Mouse (Mus musculus) embryonic facial prominence, embryonic 15.5 days (tissue): ENCODE measurements around the gene Cdt1. TPM values are rescaled to one million over a fixed set of nuclear protein-coding genes. Genes with fewer than 3 reads are reported as not detected.
A peak's percentile ranks its signal among the peaks of the same experiment; 100 is the strongest.

Experiments
- ATAC-seq: fragments of 200-750 bp; cut with Nextera tagmentation; 2 replicates; pipeline ENCODE4 v1.8.0; 2017; ENCODE audit warnings: low read depth, moderate TSS enrichment; ENCODE audit not compliant: insufficient number of reproducible peaks, low FRiP score, low TSS enrichment
- H3K27ac ChIP-seq: fragments of 300-500 bp; sonication (generic); replicated peaks from 2 replicates; pipeline ENCODE4 v1.5.1; 2015; ENCODE audit warnings: mild to moderate bottlenecking, inconsistent platforms
- H3K27me3 ChIP-seq: fragments of 300-500 bp; sonication (generic); 2 replicates; pipeline ENCODE4 v1.6.1; 2015; ENCODE audit warnings: inconsistent platforms
- H3K36me3 ChIP-seq: fragments of 300-500 bp; sonication (generic); 2 replicates; pipeline ENCODE4 v1.6.1; 2015; ENCODE audit warnings: mild to moderate bottlenecking, inconsistent platforms
- H3K4me1 ChIP-seq: fragments of 300-500 bp; sonication (generic); 2 replicates; pipeline ENCODE4 v1.6.1; 2015; ENCODE audit warnings: inconsistent platforms
- H3K4me2 ChIP-seq: fragments of 300-500 bp; sonication (generic); replicated peaks from 2 replicates; pipeline ENCODE4 v1.6.1; 2015; ENCODE audit warnings: mild to moderate bottlenecking, inconsistent platforms
- H3K4me3 ChIP-seq: fragments of 300-500 bp; sonication (generic); replicated peaks from 2 replicates; pipeline ENCODE4 v1.5.1; 2015; ENCODE audit warnings: mild to moderate bottlenecking, inconsistent platforms
- H3K9ac ChIP-seq: fragments of 300-500 bp; sonication (generic); 2 replicates; pipeline ENCODE4 v1.6.1; 2015; ENCODE audit warnings: inconsistent platforms
- H3K9me3 ChIP-seq: fragments of 300-500 bp; sonication (generic); replicated peaks from 2 replicates; pipeline ENCODE4 v1.6.1; 2016; ENCODE audit warnings: inconsistent platforms
- WGBS: fragments of 180-500 bp; shearing (Covaris S2); methylation state at CpG from one replicate; pipeline ENCODE4 v1.1.7; 2015; 5-methylcytosine and 5-hydroxymethylcytosine counted together
- polyA plus RNA-seq: library from polyadenylated mRNA; unstranded; fragments of >200 nt; fragmentation: Nextera tagmentation; extraction: Ambion mirVana; gene quantifications from 2 replicates; pipeline ENCODE4 v1.2.1, GENCODE M21; 2015

Gene Cdt1
- polyA plus RNA-seq, 1 experiment from 2014 or later = 36.2 TPM

DNA sequence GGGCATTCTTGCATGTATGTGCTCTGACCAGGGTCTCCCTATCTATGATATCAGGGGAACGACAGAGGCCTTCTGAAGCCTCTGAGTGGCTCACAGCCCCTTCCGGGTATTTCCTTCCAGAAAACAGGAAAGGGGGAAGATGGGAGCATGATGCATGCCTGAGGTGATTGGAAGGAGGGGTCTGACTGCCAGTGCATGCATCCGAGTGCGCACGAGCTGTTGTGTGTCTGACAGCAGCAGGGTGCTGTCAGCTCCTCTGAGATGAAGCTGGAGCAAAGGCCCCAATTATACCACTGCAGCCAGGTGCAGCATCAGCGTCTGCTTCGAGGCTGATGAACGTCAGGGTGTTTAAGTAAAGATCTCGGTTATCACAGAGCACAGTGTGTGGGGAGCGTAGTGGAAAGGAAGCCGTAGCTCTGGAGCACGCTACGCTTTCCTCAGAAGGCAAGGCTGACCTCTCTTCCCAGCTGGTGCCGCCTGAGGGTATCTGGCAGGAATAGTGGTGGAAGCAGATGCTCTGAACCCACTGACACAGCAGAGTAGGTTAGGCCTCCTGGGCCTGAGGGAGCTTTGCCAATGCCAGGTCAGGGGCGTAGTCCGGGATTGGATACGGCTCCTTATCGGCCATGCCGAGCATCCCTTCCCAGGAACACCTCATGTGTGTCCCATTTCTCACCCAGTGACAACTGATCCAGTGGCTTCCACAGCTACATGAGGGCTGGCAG is 26.1 kb downstream of the Cdt1 start:
- Histone ChIP-seq H3K27me3 (no peaks in the 10 kb centered on the region), H3K9ac (no peak overlapping the region)
- WGBS = 69% methylated on average over 19 of the region's 19 CpGs

DNA sequence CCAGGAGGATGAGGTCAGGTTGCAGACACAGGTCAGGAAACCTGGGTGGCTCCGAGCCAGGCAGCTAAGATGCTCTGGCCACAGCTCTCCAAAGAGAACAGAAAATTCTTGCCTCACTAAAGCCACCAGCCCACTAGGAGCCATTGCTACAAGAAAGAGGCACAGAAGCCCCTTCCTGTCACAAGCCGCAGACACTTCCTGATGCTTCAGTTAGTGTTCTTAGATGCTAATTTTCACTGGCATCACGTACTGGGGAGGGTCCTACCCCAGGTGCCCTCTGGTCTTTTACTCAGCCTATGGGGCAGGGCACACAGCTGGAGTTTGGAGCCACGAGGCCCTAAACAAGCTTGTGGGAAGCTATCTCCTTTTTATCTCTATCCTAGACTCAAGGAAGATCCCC is 28.2 kb downstream of the Cdt1 start:
- Histone ChIP-seq H3K9ac (no peak overlapping the region), H3K9me3 (no peaks in the 10 kb centered on the region), H3K27me3 (no peaks in the 10 kb centered on the region), H3K27ac (no peak overlapping the region), H3K36me3 (no peaks in the 10 kb centered on the region), H3K4me3 (no peak overlapping the region), H3K4me1 (no peaks in the 10 kb centered on the region), H3K4me2 (no peak overlapping the region)
- WGBS = 43% methylated on average over 4 of the region's 4 CpGs
- ATAC-seq = no peak

More for the DNA sequence above, 26.1 kb downstream of the Cdt1 start:
- Histone ChIP-seq H3K4me2 (no peak overlapping the region), H3K4me3 (no peak overlapping the region), H3K4me1 (no peaks in the 10 kb centered on the region), H3K9me3 (no peaks in the 10 kb centered on the region), H3K36me3 (no peaks in the 10 kb centered on the region), H3K27ac (no peak overlapping the region)
- no peak for ATAC-seq

DNA sequence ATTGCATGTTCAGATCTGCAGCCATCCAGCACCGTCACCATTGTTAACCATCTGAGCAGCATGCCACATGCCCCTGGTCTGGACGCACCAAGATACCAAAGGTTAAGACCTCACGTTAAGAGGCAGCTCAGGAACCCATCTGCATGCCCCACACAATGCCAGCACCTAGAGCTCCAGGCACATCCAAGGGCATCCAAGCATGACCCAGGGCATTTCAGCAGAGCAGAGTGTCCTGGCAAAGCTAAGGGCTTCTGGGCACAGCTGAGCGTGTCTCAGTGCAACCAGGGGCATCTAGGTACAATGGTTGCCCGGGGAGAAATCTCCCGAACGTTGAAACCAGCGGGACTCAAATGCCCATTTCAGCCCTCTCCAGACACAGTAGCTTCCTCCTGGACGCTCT is 32.9 kb downstream of the Cdt1 start:
- Histone ChIP-seq H3K9ac (no peak overlapping the region), H3K9me3 (no peaks in the 10 kb centered on the region), H3K4me3 (no peak overlapping the region), H3K36me3 (peaks cover 7% of the 10 kb centered on the region; the same call in 1 of the 2 replicates), H3K27me3 (no peaks in the 10 kb centered on the region), H3K4me1 (no peaks in the 10 kb centered on the region), H3K4me2 (no peak overlapping the region), H3K27ac (no peak overlapping the region)
- ATAC-seq = no peak
- 89% methylated on average over 9 of the region's 9 CpGs for WGBS

DNA sequence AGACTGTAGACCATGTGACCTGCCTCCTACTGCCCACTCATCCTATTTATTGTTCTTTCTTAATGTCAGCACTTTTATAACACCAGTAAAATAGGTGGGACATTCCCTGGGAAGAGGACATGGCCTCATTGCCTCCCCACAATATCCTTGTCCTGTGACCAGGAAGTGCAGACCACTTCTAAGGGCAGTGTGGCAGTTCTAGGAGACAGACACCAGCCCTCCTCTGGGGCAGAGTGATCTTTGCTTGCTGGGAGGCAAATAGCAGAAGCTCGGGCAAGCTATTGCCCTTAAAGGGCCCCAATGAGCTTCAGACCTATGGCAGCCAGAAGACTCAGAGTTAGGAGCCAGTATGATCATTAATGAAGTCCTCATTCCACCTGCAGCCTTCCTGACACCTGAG is 36.8 kb downstream of the Cdt1 start:
- Histone ChIP-seq H3K4me1 (no peaks in the 10 kb centered on the region), H3K36me3 (peaks cover 7% of the 10 kb centered on the region; the same call in 1 of the 2 replicates), H3K9ac (no peak overlapping the region), H3K9me3 (no peaks in the 10 kb centered on the region), H3K4me2 (no peak overlapping the region), H3K4me3 (no peak overlapping the region), H3K27ac (no peak overlapping the region), H3K27me3 (no peaks in the 10 kb centered on the region)
- 62% methylated on average over 1 of the region's 1 CpGs for WGBS
- ATAC-seq = no peak

DNA sequence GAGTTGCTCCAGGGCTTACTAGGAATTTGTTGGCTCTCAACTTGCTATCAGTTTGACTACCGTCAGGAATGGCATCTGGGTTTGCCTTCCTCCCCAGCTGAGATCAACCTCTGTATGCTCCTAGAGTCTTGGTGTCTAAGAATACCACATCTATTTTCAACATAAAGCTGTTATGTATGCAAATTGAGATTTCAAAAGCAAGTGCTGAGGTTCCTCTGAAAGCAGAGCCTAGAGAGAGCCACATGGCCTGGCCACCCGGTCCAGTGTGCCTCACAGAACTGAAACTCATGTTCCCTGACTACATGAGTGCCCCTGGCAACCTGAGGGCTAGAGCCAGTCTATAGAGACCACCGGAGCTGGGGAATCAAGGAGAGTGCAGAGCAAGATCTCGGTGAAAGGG is 37.6 kb downstream of the Cdt1 start:
- H3K9ac ChIP-seq = no peak overlapping the region

DNA sequence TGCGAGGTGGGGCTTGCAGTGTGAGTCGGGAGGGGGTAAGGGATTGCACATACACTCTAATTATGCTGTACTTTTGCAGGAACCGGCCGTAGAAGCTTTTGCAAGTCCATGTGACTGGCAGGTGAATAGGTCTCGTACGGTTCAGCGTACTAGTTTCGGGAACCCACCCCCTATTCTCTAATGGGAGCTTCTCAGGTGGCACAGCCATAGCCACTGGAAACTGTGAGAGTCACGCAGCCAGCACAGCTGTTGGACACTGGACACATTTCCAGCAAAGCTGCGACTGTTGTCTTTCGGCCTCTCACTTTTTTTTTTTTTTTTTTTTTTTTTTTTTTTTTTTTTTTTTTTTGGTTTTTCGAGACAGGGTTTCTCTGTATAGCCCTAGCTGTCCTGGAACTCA is 39.0 kb downstream of the Cdt1 start:
- H3K9me3 ChIP-seq = no peaks in the 10 kb centered on the region
- 78% methylated on average over 11 of the region's 12 CpGs for WGBS
- no peak overlapping the region for H3K4me3 ChIP-seq
- H3K36me3 ChIP-seq = peaks cover 4% of the 10 kb centered on the region; the same call in 1 of the 2 replicates
- no peak overlapping the region for H3K4me2 ChIP-seq
- H3K9ac ChIP-seq = no peak overlapping the region
- no peak for ATAC-seq
- H3K27ac ChIP-seq = no peak overlapping the region
- peaks cover 11% of the 10 kb centered on the region for H3K4me1 ChIP-seq
- no peaks in the 10 kb centered on the region for H3K27me3 ChIP-seq

More for the DNA sequence above, 37.6 kb downstream of the Cdt1 start:
- no peak overlapping the region for H3K4me2 ChIP-seq
- no peaks in the 10 kb centered on the region for H3K27me3 ChIP-seq
- no peak for ATAC-seq
- H3K4me1 ChIP-seq = peaks cover 2% of the 10 kb centered on the region
- WGBS = 65% methylated on average over 4 of the region's 4 CpGs
- H3K27ac ChIP-seq = no peak overlapping the region
- H3K9me3 ChIP-seq = no peaks in the 10 kb centered on the region
- H3K36me3 ChIP-seq = peaks cover 7% of the 10 kb centered on the region; the same call in 1 of the 2 replicates
- no peak overlapping the region for H3K4me3 ChIP-seq

DNA sequence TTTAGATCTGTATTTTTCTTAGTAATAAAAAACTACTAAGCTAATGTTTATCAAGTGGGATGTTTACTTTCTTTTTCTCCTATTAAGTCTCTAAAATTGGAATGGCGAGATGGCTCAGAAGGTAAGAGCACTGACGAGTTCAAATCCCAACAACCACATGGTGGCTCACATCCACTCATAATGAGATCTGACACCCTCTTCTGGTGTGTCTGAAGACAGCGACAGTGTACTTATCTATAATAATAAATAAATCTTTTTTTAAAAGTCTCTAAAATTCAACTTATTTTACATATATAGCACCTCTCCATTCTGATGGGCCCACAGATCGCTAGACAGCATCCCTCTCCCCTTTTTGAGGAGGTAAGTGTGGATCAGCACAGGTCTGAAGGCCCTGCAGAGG is 42.4 kb downstream of the Cdt1 start:
- WGBS = 63% methylated on average over 4 of the region's 4 CpGs
- Histone ChIP-seq H3K4me1 (peaks cover 22% of the 10 kb centered on the region), H3K27me3 (no peaks in the 10 kb centered on the region), H3K9ac (no peak overlapping the region), H3K9me3 (no peaks in the 10 kb centered on the region), H3K4me2 (0 out of 2 replicates have a peak overlapping the region, but pooled peaks have one; percentile 92), H3K4me3 (no peak overlapping the region), H3K27ac (no peak overlapping the region), H3K36me3 (0 out of 2 replicates have a peak, but pooled peaks cover 9% of the 10 kb centered on the region)
- no peak for ATAC-seq

DNA sequence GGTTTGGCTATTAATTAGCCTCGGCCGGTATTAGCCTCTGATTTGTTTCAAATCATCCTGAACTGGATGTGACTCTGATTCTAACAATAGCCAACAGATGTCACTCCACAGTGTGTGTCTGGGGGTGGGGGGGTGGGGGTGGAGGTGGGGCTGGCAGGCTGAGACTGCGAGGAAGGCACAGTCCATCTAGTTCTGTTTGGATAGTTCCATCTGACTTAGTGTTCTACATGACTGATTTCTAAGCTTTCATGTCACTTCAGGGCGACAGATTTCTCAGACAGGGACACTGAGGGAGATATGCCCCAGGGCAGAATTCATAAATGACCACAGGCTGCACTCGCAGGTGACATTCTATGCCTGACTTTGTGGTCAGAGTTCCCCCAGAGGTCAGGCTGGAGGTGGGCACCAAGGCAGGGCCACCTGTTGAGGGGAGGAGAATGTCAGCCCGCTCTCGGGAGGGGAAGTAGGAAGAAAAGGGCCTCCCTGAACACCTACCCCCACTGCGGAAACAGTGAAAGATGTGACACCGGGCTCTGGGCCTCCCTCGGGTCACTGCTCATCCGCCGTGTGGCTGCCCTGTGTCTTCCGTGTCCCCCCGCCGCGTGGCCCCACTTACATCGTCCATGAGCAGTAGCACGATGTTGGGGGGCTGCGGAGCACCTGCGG is 42.9 kb downstream of the Cdt1 start:
- Histone ChIP-seq H3K36me3 (0 out of 2 replicates have a peak, but pooled peaks cover 9% of the 10 kb centered on the region), H3K27ac (peak overlapping the region; percentile 68; the same call in 1 of the 2 replicates)
- peak; percentile 7; the same call in 1 of the 2 replicates for ATAC-seq

DNA sequence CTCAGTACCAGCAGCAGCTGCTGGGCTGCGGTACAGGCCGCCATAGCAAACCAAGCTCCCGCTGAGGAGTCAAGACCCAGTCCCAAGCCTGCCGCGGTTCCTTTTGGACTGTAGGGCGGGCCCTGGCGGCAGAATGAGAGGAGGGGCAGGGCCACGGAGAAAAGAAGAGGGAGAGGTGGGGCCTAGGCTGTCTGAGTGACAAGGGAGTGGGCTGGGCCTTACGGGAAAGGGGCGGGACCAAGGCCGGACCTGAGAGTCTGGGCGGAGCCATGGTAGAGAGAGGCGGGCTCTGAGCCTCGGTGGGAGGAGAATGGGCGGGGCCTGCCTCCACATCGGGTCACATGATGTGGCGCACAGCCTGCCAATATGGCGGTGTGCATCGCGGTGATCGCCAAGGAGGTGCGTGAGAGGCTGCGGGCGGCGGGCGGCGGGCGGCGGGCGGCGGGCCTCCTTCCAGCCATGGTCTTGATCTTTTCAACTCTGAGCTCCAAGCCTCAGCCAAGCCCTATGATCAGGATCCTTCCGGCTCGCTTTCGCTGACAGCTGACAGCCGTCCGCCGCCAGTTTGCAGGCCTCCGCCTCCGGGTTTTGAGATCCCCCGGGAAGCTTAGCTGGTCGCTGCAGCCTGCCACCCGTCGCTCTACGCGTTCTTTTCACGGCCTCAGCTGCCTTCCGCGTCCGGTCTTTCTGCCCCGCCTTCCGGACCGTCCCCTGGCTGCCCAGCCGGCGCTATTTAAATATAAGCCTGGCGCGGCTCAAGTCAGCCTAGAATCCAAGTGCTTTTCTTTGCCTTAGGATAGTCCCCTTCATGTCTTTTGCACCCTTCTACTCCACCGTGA is 43.7 kb downstream of the Cdt1 start, which contains the start of the genes Galns and Trappc2l:
TSS of gene Galns (minus strand) at position 169 of the 839 bp plus-strand sequence.
TSS of gene Trappc2l (plus strand) at position 346 of the 839 bp plus-strand sequence.
- Histone ChIP-seq H3K27me3 (no peaks in the 10 kb centered on the region), H3K4me2 (peak within 1 kb of the TSS; percentile 92), H3K4me1 (peaks cover 30% of the 10 kb centered on the region), H3K9me3 (no peaks in the 10 kb centered on the region), H3K9ac (peak within 1 kb of the TSS; percentile 72), H3K4me3 (peak within 1 kb of the TSS; percentile 75), H3K27ac (peak within 1 kb of the TSS; percentile 75), H3K36me3 (0 out of 2 replicates have a peak, but pooled peaks cover 9% of the 10 kb centered on the region)
- WGBS = under 1% methylated on average over 57 of the region's 57 CpGs
- ATAC-seq = peak; percentile 98

More for the DNA sequence above, 42.9 kb downstream of the Cdt1 start:
- Histone ChIP-seq H3K4me3 (peak overlapping the region; percentile 75), H3K4me1 (peaks cover 22% of the 10 kb centered on the region), H3K4me2 (peak overlapping the region; percentile 92), H3K9me3 (no peaks in the 10 kb centered on the region), H3K27me3 (no peaks in the 10 kb centered on the region), H3K9ac (peak overlapping the region; percentile 72)
- 2% methylated on average over 20 of the region's 20 CpGs for WGBS

DNA sequence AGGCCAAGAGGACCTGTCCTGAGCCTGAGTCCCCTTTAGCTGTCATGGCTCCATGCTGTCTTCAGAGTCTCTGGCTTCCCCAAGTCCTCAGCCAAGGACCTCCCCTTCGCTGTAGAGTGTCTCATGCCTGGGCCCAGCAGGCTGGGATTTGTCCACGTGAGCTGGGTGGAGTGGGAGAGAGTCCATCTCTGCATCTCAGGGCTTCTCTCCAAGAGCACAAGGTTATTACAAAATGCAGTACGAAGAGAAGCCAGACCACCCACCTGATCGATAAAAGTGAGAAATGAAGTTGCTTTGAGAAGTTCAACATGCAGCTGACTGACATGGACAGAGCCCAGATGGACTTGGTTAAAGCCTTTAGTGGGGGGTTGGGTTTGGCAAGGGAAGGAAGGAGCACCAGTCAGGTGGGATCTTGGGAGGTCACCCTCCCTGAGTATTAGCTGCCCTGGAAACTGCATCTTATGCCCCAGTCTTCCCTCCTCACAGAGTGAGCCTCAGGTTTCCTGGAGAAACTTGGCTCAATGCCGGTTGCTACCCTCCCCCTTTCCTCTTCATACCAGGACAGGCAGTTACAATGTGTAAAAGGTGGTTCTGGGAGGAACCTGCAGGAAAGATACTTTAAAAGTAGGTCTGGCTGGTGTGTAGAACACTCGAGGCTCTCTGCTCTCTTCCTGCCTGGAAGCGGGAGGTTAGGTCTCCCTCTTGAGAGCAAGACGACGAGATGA is 48.5 kb downstream of the Cdt1 start:
- no peaks in the 10 kb centered on the region for H3K27me3 ChIP-seq
- no peak overlapping the region for H3K9ac ChIP-seq
- WGBS = 51% methylated on average over 9 of the region's 9 CpGs
- H3K4me3 ChIP-seq = no peak overlapping the region
- H3K9me3 ChIP-seq = no peaks in the 10 kb centered on the region
- no peak overlapping the region for H3K4me2 ChIP-seq
- ATAC-seq = no peak
- peaks cover 33% of the 10 kb centered on the region for H3K4me1 ChIP-seq
- 0 out of 2 replicates have a peak overlapping the region, but pooled peaks have one; percentile 7 for H3K27ac ChIP-seq
- H3K36me3 ChIP-seq = 0 out of 2 replicates have a peak, but pooled peaks cover 9% of the 10 kb centered on the region
